Mouse (Mus musculus) neural tube, embryonic 13.5 days (tissue): Measurements from ENCODE around the gene Tfpi. TPM values are rescaled to one million over a fixed set of nuclear protein-coding genes. Genes with fewer than 3 reads are reported as not detected.
A peak's percentile ranks its signal among the peaks of the same experiment; 100 is the strongest.

Source experiments
- ATAC-seq: fragments of 200-750 bp; cut with Nextera tagmentation; 2 replicates; pipeline ENCODE4 v1.8.0; 2017; ENCODE audit warnings: low read depth, mild to moderate bottlenecking, moderate TSS enrichment, moderate library complexity
- H3K27ac ChIP-seq: fragments of 300-500 bp; sonication (generic); replicated peaks from 2 replicates; pipeline ENCODE4 v1.5.1; 2015; ENCODE audit warnings: moderate library complexity, mild to moderate bottlenecking, inconsistent platforms
- H3K27me3 ChIP-seq: fragments of 300-500 bp; sonication (generic); 2 replicates; pipeline ENCODE4 v1.6.1; 2015; ENCODE audit warnings: mild to moderate bottlenecking, inconsistent platforms
- H3K36me3 ChIP-seq: fragments of 300-500 bp; sonication (generic); 2 replicates; pipeline ENCODE4 v1.6.1; 2015; ENCODE audit warnings: mild to moderate bottlenecking, inconsistent platforms
- H3K4me1 ChIP-seq: fragments of 300-500 bp; sonication (generic); replicated peaks from 2 replicates; pipeline ENCODE4 v1.6.1; 2015; ENCODE audit warnings: inconsistent platforms
- H3K4me2 ChIP-seq: fragments of 300-500 bp; sonication (generic); 2 replicates; pipeline ENCODE4 v1.6.1; 2015; ENCODE audit warnings: inconsistent platforms, mild to moderate bottlenecking, moderate library complexity
- H3K4me3 ChIP-seq: fragments of 300-500 bp; sonication (generic); 2 replicates; pipeline ENCODE4 v1.5.1; 2015; ENCODE audit warnings: mild to moderate bottlenecking, inconsistent platforms
- H3K9ac ChIP-seq: fragments of 300-500 bp; sonication (generic); 2 replicates; pipeline ENCODE4 v1.6.1; 2015; ENCODE audit warnings: moderate library complexity, mild to moderate bottlenecking, inconsistent platforms
- H3K9me3 ChIP-seq: fragments of 300-500 bp; sonication (generic); 2 replicates; pipeline ENCODE4 v1.6.1; 2016; ENCODE audit warnings: inconsistent platforms
- WGBS: fragments of 180-500 bp; shearing (Covaris S2); methylation state at CpG from one replicate; pipeline ENCODE4 v1.1.7; 2015; 5-methylcytosine and 5-hydroxymethylcytosine counted together
- polyA plus RNA-seq: library from polyadenylated mRNA; unstranded; fragments of >200 nt; fragmentation: Nextera tagmentation; extraction: Ambion mirVana; gene quantifications from 2 replicates; pipeline ENCODE4 v1.2.1, GENCODE M21; 2015

Tfpi gene
- polyA plus RNA-seq, 1 experiment from 2014 or later: 26.3 TPM

GRCm38 (mm10) chr2:84504285-84504684 lies 27.7 kb upstream of the Tfpi start:
- Histone ChIP-seq H3K9me3 (no peaks in the 10 kb centered on the region), H3K36me3 (no peaks in the 10 kb centered on the region), H3K4me2 (no peak overlapping the region), H3K4me1 (no peaks in the 10 kb centered on the region), H3K27me3 (no peaks in the 10 kb centered on the region), H3K27ac (no peak overlapping the region), H3K4me3 (no peak overlapping the region), H3K9ac (no peak overlapping the region)
- ATAC-seq: no peak
- 75% methylated on average over 4 of the region's 4 CpGs for WGBS

GRCm38 (mm10) chr2:84498921-84499320 lies 22.3 kb upstream of the Tfpi start:
- WGBS: 79% methylated on average over 3 of the region's 3 CpGs
- no peak for ATAC-seq

GRCm38 (mm10) chr2:84495108-84495507 lies 18.5 kb upstream of the Tfpi start:
- H3K9me3 ChIP-seq: no peaks in the 10 kb centered on the region
- no peak overlapping the region for H3K4me2 ChIP-seq
- no peak overlapping the region for H3K27ac ChIP-seq
- no peaks in the 10 kb centered on the region for H3K36me3 ChIP-seq
- H3K4me1 ChIP-seq: no peaks in the 10 kb centered on the region
- H3K9ac ChIP-seq: no peak overlapping the region
- H3K27me3 ChIP-seq: no peaks in the 10 kb centered on the region
- no peak for ATAC-seq
- WGBS: 84% methylated on average over 3 of the region's 3 CpGs
- no peak overlapping the region for H3K4me3 ChIP-seq

More at GRCm38 (mm10) chr2:84498921-84499320, 22.3 kb upstream of the Tfpi start:
- no peak overlapping the region for H3K27ac ChIP-seq
- no peaks in the 10 kb centered on the region for H3K4me1 ChIP-seq
- no peaks in the 10 kb centered on the region for H3K36me3 ChIP-seq
- no peak overlapping the region for H3K4me3 ChIP-seq
- no peaks in the 10 kb centered on the region for H3K27me3 ChIP-seq
- H3K4me2 ChIP-seq: no peak overlapping the region
- H3K9me3 ChIP-seq: no peaks in the 10 kb centered on the region
- no peak overlapping the region for H3K9ac ChIP-seq

GRCm38 (mm10) chr2:84493626-84494025 lies 17.1 kb upstream of the Tfpi start:
- ATAC-seq: no peak
- Histone ChIP-seq H3K4me2 (no peak overlapping the region), H3K36me3 (no peaks in the 10 kb centered on the region), H3K27ac (no peak overlapping the region), H3K9me3 (no peaks in the 10 kb centered on the region), H3K27me3 (no peaks in the 10 kb centered on the region), H3K4me1 (no peaks in the 10 kb centered on the region), H3K4me3 (no peak overlapping the region), H3K9ac (no peak overlapping the region)
- WGBS: 95% methylated on average over 2 of the region's 2 CpGs

- Histone ChIP-seq H3K27me3 (no peaks in the 10 kb centered on the region), H3K27ac (no peak overlapping the region), H3K9me3 (no peaks in the 10 kb centered on the region), H3K9ac (no peak overlapping the region), H3K4me3 (no peak overlapping the region), H3K36me3 (no peaks in the 10 kb centered on the region), H3K4me1 (no peaks in the 10 kb centered on the region), H3K4me2 (no peak overlapping the region)
- no peak for ATAC-seq
- 69% methylated on average over 1 of the region's 1 CpGs for WGBS
Measured at GRCm38 (mm10) chr2:84491715-84492114, 15.1 kb upstream of the Tfpi start.

- WGBS: 62% methylated on average over 9 of the region's 9 CpGs
- no peaks in the 10 kb centered on the region for H3K36me3 ChIP-seq
- no peak for ATAC-seq
- H3K4me2 ChIP-seq: no peak overlapping the region
- H3K9me3 ChIP-seq: no peaks in the 10 kb centered on the region
- H3K9ac ChIP-seq: no peak overlapping the region
- no peak overlapping the region for H3K4me3 ChIP-seq
- no peaks in the 10 kb centered on the region for H3K4me1 ChIP-seq
- no peak overlapping the region for H3K27ac ChIP-seq
- no peaks in the 10 kb centered on the region for H3K27me3 ChIP-seq
Measured at GRCm38 (mm10) chr2:84487705-84488291, 11.2 kb upstream of the Tfpi start.

DNA sequence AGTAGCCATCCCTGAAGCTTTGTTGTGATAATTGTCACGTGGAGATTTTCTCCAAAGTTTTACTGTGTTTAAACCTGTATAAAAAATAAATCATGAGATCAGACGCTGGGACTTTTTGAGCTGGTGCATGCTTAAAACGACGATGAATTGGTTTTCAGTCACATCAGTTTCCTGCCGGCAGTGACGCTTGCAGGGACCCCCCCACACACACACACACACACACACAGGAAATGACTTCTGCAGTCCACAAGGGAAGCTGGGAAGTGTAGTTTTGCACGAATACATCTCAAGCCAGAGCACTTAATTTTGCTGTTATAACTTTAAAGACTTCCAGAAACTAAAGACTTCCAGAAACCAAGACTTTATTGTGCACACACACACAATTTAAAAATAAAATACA lies 5.3 kb upstream of the Tfpi start:
- Histone ChIP-seq H3K4me2 (peak overlapping the region; percentile 40), H3K9ac (0 out of 2 replicates have a peak overlapping the region, but pooled peaks have one; percentile 41), H3K4me1 (no peaks in the 10 kb centered on the region), H3K9me3 (no peaks in the 10 kb centered on the region), H3K36me3 (no peaks in the 10 kb centered on the region), H3K27me3 (no peaks in the 10 kb centered on the region), H3K27ac (no peak overlapping the region), H3K4me3 (peak overlapping the region; percentile 22; the same call in 1 of the 2 replicates)
- 41% methylated on average over 7 of the region's 7 CpGs for WGBS
- peak; percentile 87 for ATAC-seq

DNA sequence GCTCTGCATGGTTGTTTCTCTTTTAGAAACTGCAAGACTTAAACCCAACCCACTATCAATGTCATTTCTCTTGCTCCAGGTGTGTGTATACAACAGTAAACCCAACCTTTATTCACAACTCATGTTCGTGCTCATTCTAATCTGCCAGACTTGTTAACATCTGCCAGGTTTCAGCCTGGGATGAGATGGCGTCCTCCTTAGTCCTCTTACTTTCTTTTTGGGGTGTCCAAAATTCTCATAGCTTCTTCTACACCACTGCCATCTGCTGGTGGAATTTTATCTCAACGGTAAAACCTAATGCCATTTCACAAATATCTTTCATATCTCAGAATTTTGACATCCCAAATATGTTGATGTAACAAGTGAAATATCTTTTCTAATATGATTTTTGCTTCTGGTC lies 2.5 kb upstream of the Tfpi start:
- H3K9me3 ChIP-seq: no peaks in the 10 kb centered on the region
- WGBS: 50% methylated on average over 3 of the region's 3 CpGs

DNA sequence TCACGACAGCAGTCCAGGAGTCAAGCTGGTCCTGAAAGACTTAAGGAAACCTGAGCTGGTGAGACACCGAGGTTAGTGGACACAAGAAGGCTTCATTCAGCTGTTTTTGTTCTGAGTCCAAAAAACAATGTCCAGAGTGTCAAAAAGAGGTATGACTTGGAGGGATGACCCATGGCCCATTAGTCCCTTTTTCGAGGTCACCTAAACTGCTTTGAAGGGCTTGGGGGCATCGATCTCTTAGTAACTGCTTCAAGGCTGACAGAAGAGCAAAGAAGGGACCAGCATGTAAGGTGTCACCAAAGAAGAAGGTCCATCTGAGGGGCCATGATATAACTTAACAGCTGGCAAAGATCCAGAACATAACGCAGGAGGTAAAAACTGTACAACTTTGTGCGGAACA lies 1.2 kb upstream of the Tfpi start:
- no peaks in the 10 kb centered on the region for H3K36me3 ChIP-seq
- no peak overlapping the region for H3K4me3 ChIP-seq
- no peaks in the 10 kb centered on the region for H3K27me3 ChIP-seq
- H3K9me3 ChIP-seq: no peaks in the 10 kb centered on the region
- H3K9ac ChIP-seq: no peak overlapping the region
- 89% methylated on average over 6 of the region's 6 CpGs for WGBS
- H3K4me2 ChIP-seq: no peak overlapping the region
- H3K4me1 ChIP-seq: no peaks in the 10 kb centered on the region; the same call in 1 of the 2 replicates
- H3K27ac ChIP-seq: no peak overlapping the region
- ATAC-seq: no peak

More for the DNA sequence above, 2.5 kb upstream of the Tfpi start:
- Histone ChIP-seq H3K4me3 (no peak overlapping the region), H3K27ac (no peak overlapping the region), H3K4me1 (no peaks in the 10 kb centered on the region; the same call in 1 of the 2 replicates), H3K27me3 (no peaks in the 10 kb centered on the region), H3K36me3 (no peaks in the 10 kb centered on the region), H3K9ac (no peak overlapping the region), H3K4me2 (no peak overlapping the region)
- ATAC-seq: no peak

DNA sequence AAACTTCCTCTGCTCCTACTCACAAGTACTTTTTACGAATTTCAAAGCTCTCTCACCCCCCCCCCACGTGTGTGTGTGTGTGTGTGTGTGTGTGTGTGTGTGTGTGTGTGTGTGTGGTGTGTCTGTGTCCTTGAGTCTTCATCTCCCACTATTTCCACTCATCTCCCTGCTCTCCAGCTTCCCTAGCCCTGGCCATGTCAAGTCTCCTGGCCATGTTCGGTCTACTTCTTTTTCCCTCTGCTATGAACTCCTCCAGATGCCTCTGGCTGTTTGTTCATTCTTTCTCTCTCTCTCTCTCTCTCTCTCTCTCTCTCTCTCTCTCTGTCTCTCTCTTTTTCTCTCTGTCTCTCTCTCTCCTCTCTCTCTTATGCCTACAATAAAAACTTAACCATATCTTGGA lies 444 bp downstream of the Tfpi start:
- H3K36me3 ChIP-seq: no peaks in the 10 kb centered on the region
- peak overlapping the region; percentile 37 for H3K4me2 ChIP-seq
- H3K9ac ChIP-seq: no peak overlapping the region
- peak overlapping the region; percentile 10 for H3K4me3 ChIP-seq
- no peaks in the 10 kb centered on the region for H3K9me3 ChIP-seq
- peak overlapping the region; percentile 23; the same call in 1 of the 2 replicates for H3K27ac ChIP-seq
- WGBS: 70% methylated on average over 3 of the region's 3 CpGs
- H3K27me3 ChIP-seq: no peaks in the 10 kb centered on the region
- ATAC-seq: no peak
- H3K4me1 ChIP-seq: no peaks in the 10 kb centered on the region; the same call in 1 of the 2 replicates

DNA sequence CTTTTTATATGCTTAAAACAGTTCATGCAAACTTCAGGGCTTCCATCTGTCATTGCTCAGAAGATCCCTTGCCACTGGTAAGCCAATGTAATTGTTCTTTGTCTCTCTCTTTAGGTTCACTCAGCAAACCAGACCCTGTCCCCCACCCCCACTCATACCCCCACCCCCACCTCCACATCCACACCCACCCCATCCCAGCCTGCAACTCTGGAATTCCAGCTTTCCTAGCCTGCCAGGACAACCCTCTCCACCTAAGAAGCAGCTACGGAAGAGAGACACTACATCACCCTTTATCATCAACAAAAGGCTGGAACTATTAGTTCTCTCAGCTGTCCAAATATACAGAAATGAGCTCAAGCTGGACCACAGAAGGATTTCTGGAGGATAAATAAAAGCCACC lies 974 bp downstream of the Tfpi start:
- H3K9ac ChIP-seq: no peak overlapping the region
- H3K36me3 ChIP-seq: no peaks in the 10 kb centered on the region
- H3K9me3 ChIP-seq: no peaks in the 10 kb centered on the region
- peak overlapping the region; percentile 37 for H3K4me2 ChIP-seq
- H3K27me3 ChIP-seq: no peaks in the 10 kb centered on the region
- H3K27ac ChIP-seq: peak overlapping the region; percentile 23; the same call in 1 of the 2 replicates
- H3K4me1 ChIP-seq: no peaks in the 10 kb centered on the region; the same call in 1 of the 2 replicates
- WGBS: 25% methylated on average over 1 of the region's 1 CpGs
- ATAC-seq: no peak
- peak overlapping the region; percentile 10; the same call in 1 of the 2 replicates for H3K4me3 ChIP-seq

DNA sequence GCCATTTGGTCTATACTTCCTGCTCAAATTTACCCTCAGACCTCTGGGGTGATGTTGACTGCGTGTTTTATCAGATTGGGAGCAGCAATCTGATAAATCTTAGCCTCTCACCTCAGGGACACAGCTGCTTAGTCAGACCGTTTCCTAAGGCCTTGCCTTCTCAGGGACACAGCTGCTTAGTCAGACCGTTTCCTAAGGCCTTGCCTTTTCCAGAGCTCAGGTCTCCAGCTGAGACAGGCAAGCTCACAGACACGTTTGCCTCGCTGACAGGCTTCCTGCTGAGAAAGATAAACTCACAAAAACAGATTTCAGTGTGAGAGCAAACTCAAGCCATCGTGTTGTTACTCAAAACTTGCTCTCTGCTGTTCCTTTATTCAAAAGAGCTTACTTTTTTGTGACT lies 1.9 kb downstream of the Tfpi start:
- H3K9ac ChIP-seq: 0 out of 2 replicates have a peak overlapping the region, but pooled peaks have one; percentile 5
- no peaks in the 10 kb centered on the region for H3K36me3 ChIP-seq
- no peak for ATAC-seq
- H3K27ac ChIP-seq: 0 out of 2 replicates have a peak overlapping the region, but pooled peaks have one; percentile 13
- H3K4me3 ChIP-seq: no peak overlapping the region
- H3K9me3 ChIP-seq: no peaks in the 10 kb centered on the region
- no peaks in the 10 kb centered on the region for H3K27me3 ChIP-seq
- no peak overlapping the region for H3K4me2 ChIP-seq
- WGBS: 16% methylated on average over 6 of the region's 6 CpGs
- H3K4me1 ChIP-seq: no peaks in the 10 kb centered on the region; the same call in 1 of the 2 replicates
